Mouse (Mus musculus) lung, postnatal 0 days (tissue): Measurements from ENCODE around the gene Smoc1. TPM values are rescaled to one million over a fixed set of nuclear protein-coding genes. Genes with fewer than 3 reads are reported as not detected.

Experiments
- ATAC-seq: fragments of 200-750 bp; cut with Nextera tagmentation; 2 replicates; pipeline ENCODE4 v1.8.0; 2017; ENCODE audit warnings: moderate library complexity
- DNase-seq: peaks from one replicate; pipeline ENCODE4 v3.0.0-alpha.2; 2016; ENCODE audit warnings: low spot score
- H3K27ac ChIP-seq: fragments of 300-500 bp; sonication (generic); 2 replicates; pipeline ENCODE4 v1.5.1; 2014; ENCODE audit warnings: antibody characterized with exemption, mild to moderate bottlenecking, low read length, mixed read lengths
- H3K27me3 ChIP-seq: fragments of 300-500 bp; sonication (generic); replicated peaks from 2 replicates; pipeline ENCODE4 v1.6.1; 2014; ENCODE audit warnings: low read length, mixed read lengths; ENCODE audit not compliant: insufficient read depth
- H3K36me3 ChIP-seq: fragments of 300-500 bp; sonication (generic); 2 replicates; pipeline ENCODE4 v1.6.1; 2014; ENCODE audit warnings: low read length, mixed read lengths; ENCODE audit not compliant: insufficient read depth
- H3K4me1 ChIP-seq: fragments of 300-500 bp; sonication (generic); 2 replicates; pipeline ENCODE4 v1.6.1; 2014; ENCODE audit warnings: antibody characterized with exemption, low read depth, low read length, mixed read lengths; ENCODE audit not compliant: insufficient read depth
- H3K4me2 ChIP-seq: fragments of 300-500 bp; sonication (generic); replicated peaks from 2 replicates; pipeline ENCODE4 v1.6.1; 2014; ENCODE audit warnings: low read depth, mild to moderate bottlenecking, low read length, moderate library complexity, mixed read lengths
- H3K4me3 ChIP-seq: fragments of 300-500 bp; sonication (generic); 2 replicates; pipeline ENCODE4 v1.5.1; 2014; ENCODE audit warnings: low read depth, low read length
- H3K9ac ChIP-seq: fragments of 300-500 bp; sonication (generic); replicated peaks from 2 replicates; pipeline ENCODE4 v1.6.1; 2014; ENCODE audit warnings: low read depth, mild to moderate bottlenecking
- H3K9me3 ChIP-seq: fragments of 300-500 bp; sonication (generic); 2 replicates; pipeline ENCODE4 v1.6.1; 2016; ENCODE audit warnings: low read length, mixed read lengths
- CTCF ChIP-seq: IDR thresholded peaks from 2 replicates; pipeline ENCODE4 v1.5.1; 2016; ENCODE audit warnings: antibody characterized with exemption, mild to moderate bottlenecking
- EP300 ChIP-seq: IDR thresholded peaks from 2 replicates; pipeline ENCODE4 v1.6.1; 2016; ENCODE audit warnings: antibody characterized with exemption, mild to moderate bottlenecking, control low read depth
- whole genome bisulfite sequencing: fragments of 180-500 bp; shearing (Covaris S2); extraction: QIAGEN DNeasy Blood & Tissue Kit; methylation state at CpG from one replicate; pipeline ENCODE4 v1.1.7; 2014; 5-methylcytosine and 5-hydroxymethylcytosine counted together
- polyA plus RNA-seq: library from polyadenylated mRNA; unstranded; fragments of >200 nt; fragmentation: Nextera tagmentation; extraction: Ambion mirVana; gene quantifications from 2 replicates; pipeline ENCODE4 v1.2.1, GENCODE M21; 2015

Gene Smoc1
- polyA plus RNA-seq, 1 experiment from 2014 or later: 0.19 TPM

- Histone ChIP-seq H3K9ac (no peak overlapping the region), H3K4me2 (no peak overlapping the region), H3K27ac (no peak overlapping the region), H3K9me3 (no peaks in the 10 kb centered on the region), H3K4me3 (no peak overlapping the region), H3K27me3 (no peaks in the 10 kb centered on the region), H3K4me1 (no peaks in the 10 kb centered on the region), H3K36me3 (no peaks in the 10 kb centered on the region)
- 86% methylated on average over 2 of the region's 2 CpGs for WGBS
- TF ChIP-seq CTCF (no peak), EP300 (no peak)
- ATAC-seq (no peak), DNase-seq (no peak)
Observed at GRCm38 (mm10) chr12:81184967-81185366, 158.4 kb downstream of the Smoc1 start.

- Histone ChIP-seq H3K4me2 (no peak overlapping the region), H3K9me3 (no peaks in the 10 kb centered on the region), H3K4me1 (no peaks in the 10 kb centered on the region), H3K4me3 (no peak overlapping the region), H3K27me3 (no peaks in the 10 kb centered on the region), H3K36me3 (no peaks in the 10 kb centered on the region), H3K9ac (no peak overlapping the region), H3K27ac (no peak overlapping the region)
- 81% methylated on average over 4 of the region's 4 CpGs for WGBS
- no peak for ATAC-seq
- DNase-seq: no peak
- TF ChIP-seq EP300 (no peak), CTCF (no peak)
Observed at GRCm38 (mm10) chr12:81186081-81186480, 159.5 kb downstream of the Smoc1 start.

DNA sequence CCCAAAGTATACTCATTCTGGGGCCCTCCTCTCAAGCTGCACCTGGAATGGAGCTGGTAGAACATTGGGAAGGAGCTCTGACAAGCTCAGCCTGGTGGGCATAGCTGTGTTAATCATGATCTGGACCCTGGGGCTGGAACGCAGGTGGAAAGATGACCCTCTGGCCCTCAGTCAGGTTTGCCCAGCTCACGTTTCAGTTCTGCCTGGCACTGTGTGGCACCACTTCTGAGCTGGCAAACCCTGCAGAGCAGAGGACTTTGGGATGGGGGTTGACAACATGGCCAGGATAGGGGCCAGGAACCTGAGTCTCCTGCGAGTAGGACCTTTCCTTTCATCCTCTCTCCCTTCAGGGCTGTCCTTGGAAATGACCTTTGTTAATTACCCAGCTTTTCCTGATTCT is 160.1 kb downstream of the Smoc1 start:
- Histone ChIP-seq H3K4me2 (no peak overlapping the region), H3K4me1 (no peaks in the 10 kb centered on the region), H3K4me3 (no peak overlapping the region), H3K9ac (no peak overlapping the region), H3K27me3 (no peaks in the 10 kb centered on the region), H3K36me3 (no peaks in the 10 kb centered on the region), H3K9me3 (no peaks in the 10 kb centered on the region), H3K27ac (no peak overlapping the region)
- DNase-seq (no peak), ATAC-seq (no peak)
- WGBS: 61% methylated on average over 3 of the region's 3 CpGs
- TF ChIP-seq CTCF: no peak
- no peak for TF ChIP-seq EP300

- WGBS: 73% methylated on average over 3 of the region's 3 CpGs
- no peak for ATAC-seq
Observed at GRCm38 (mm10) chr12:81188423-81188822, 161.8 kb downstream of the Smoc1 start.

GRCm38 (mm10) chr12:81188996-81189395 is 162.4 kb downstream of the Smoc1 start:
- no peaks in the 10 kb centered on the region for H3K27me3 ChIP-seq
- H3K36me3 ChIP-seq: no peaks in the 10 kb centered on the region
- H3K4me1 ChIP-seq: no peaks in the 10 kb centered on the region
- DNase-seq (no peak), ATAC-seq (no peak)
- H3K27ac ChIP-seq: no peak overlapping the region
- no peak for TF ChIP-seq CTCF
- no peak for TF ChIP-seq EP300
- H3K9ac ChIP-seq: no peak overlapping the region
- H3K9me3 ChIP-seq: no peaks in the 10 kb centered on the region
- no peak overlapping the region for H3K4me3 ChIP-seq
- WGBS: 85% methylated on average over 4 of the region's 4 CpGs
- no peak overlapping the region for H3K4me2 ChIP-seq

More at GRCm38 (mm10) chr12:81188423-81188822, 161.8 kb downstream of the Smoc1 start:
- Histone ChIP-seq H3K9me3 (no peaks in the 10 kb centered on the region), H3K27me3 (no peaks in the 10 kb centered on the region), H3K4me3 (no peak overlapping the region), H3K9ac (no peak overlapping the region), H3K4me2 (no peak overlapping the region), H3K36me3 (no peaks in the 10 kb centered on the region), H3K27ac (no peak overlapping the region), H3K4me1 (no peaks in the 10 kb centered on the region)
- no peak for TF ChIP-seq EP300
- TF ChIP-seq CTCF: no peak
- DNase-seq: no peak

DNA sequence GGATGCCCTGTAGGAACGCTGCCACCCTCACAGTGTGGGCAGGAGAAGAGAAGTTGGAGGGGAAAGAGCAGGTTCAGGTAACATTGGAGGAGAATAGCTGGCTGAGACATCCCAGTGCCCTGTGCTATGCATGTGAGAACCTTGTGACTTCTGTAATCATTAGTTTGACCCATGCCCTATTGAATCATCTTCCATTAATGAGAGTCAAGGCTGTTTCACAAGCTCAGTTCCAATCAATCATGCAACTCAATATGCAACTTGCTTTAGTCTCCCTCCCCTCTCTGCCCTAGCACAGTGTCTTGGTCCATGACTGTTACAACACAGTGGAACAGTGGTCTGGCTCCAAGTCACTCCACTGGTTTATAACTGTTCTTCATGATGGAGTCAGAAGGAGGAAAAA is 163.0 kb downstream of the Smoc1 start:
- Histone ChIP-seq H3K9me3 (no peaks in the 10 kb centered on the region), H3K4me3 (no peak overlapping the region), H3K27ac (no peak overlapping the region), H3K36me3 (no peaks in the 10 kb centered on the region), H3K9ac (no peak overlapping the region), H3K4me2 (no peak overlapping the region), H3K4me1 (no peaks in the 10 kb centered on the region), H3K27me3 (no peaks in the 10 kb centered on the region)
- DNase-seq (no peak), ATAC-seq (no peak)
- WGBS: 59% methylated on average over 1 of the region's 1 CpGs
- no peak for TF ChIP-seq CTCF

- H3K4me3 ChIP-seq: no peak overlapping the region
- no peaks in the 10 kb centered on the region for H3K4me1 ChIP-seq
- no peak overlapping the region for H3K9ac ChIP-seq
- H3K27ac ChIP-seq: no peak overlapping the region
- H3K9me3 ChIP-seq: no peaks in the 10 kb centered on the region
- no peak overlapping the region for H3K4me2 ChIP-seq
- no peak for DNase-seq
- no peak for ATAC-seq
- no peaks in the 10 kb centered on the region for H3K27me3 ChIP-seq
- no peaks in the 10 kb centered on the region for H3K36me3 ChIP-seq
- TF ChIP-seq CTCF (no peak), EP300 (no peak)
- WGBS: 77% methylated on average over 2 of the region's 2 CpGs
Observed at GRCm38 (mm10) chr12:81193968-81194367, 167.4 kb downstream of the Smoc1 start.
